Mouse (Mus musculus): ENCODE measurements around the gene 1700092M07Rik. TPM values are rescaled to one million over a fixed set of nuclear protein-coding genes. Genes with fewer than 3 reads are reported as not detected.

1700092M07Rik gene
- polyA plus RNA-seq (2015; fragmentation: Nextera tagmentation; extraction: Ambion mirVana) = 0.66 TPM in 1 of 2 replicates, not detected in the other

GRCm38 (mm10) chr19:8740603-8741002 lies at the start of gene 1700092M07Rik:
Gene 1700092M07Rik, plus strand, starts transcription at chr19:8740718.

GRCm38 (mm10) chr19:8722907-8723573 lies 17.5 kb upstream of the 1700092M07Rik start, which contains the start of gene Slc3a2:
Gene Slc3a2, minus strand, starts transcription at chr19:8723369.

DNA sequence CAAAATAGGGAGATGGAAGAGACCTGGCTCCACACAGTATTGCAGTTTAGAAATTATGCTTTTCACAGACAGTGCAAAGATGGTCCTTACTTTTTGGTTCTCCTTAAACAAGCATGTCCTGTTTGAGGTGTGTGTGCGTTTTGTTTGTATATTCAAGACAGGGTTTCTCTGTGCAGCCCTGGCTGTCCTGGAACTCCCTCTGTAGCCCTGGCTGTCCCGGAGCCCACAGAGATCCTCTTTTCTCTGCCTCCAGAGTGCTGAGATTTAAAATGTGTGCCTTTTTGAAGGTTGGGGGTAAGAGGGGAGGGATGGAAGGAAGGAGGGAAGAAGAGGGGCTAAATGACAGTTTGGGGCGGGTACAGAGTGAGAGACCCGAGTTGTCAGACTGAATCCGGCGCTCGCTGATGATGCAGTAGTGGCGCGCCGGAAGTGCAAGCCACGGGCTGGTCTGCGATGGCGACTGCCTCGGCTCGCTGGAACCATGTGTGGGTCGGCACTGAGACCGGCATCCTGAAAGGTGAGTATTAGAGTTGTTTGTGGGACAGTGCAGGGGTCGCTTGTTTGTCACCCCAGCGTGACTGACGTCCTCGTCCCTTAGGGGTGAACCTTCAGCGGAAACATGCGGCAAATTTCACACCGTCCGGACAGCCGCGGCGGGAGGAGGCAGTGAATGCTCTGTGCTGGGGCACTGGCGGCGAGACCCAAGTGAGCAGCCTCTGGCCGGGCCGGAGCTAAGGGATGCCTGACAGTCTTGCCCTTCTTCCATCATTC lies 4.9 kb upstream of the 1700092M07Rik start, which contains the start of gene Wdr74:
Gene Wdr74 (plus strand): TSS at position 439 of the 771 bp plus-strand sequence.

GRCm38 (mm10) chr19:8741243-8741869 lies 838 bp downstream of the 1700092M07Rik start, which contains the start of gene Stx5a:
Gene Stx5a, plus strand, starts transcription at chr19:8741413.

GRCm38 (mm10) chr19:8756635-8757387 lies 16.3 kb downstream of the 1700092M07Rik start, which contains the start of gene Nxf1:
Gene Nxf1, plus strand, starts transcription at chr19:8757073.

GRCm38 (mm10) chr19:8770567-8771270 lies 30.2 kb downstream of the 1700092M07Rik start, which contains the start of gene Tmem223:
Gene Tmem223, plus strand, starts transcription at chr19:8770996.

DNA sequence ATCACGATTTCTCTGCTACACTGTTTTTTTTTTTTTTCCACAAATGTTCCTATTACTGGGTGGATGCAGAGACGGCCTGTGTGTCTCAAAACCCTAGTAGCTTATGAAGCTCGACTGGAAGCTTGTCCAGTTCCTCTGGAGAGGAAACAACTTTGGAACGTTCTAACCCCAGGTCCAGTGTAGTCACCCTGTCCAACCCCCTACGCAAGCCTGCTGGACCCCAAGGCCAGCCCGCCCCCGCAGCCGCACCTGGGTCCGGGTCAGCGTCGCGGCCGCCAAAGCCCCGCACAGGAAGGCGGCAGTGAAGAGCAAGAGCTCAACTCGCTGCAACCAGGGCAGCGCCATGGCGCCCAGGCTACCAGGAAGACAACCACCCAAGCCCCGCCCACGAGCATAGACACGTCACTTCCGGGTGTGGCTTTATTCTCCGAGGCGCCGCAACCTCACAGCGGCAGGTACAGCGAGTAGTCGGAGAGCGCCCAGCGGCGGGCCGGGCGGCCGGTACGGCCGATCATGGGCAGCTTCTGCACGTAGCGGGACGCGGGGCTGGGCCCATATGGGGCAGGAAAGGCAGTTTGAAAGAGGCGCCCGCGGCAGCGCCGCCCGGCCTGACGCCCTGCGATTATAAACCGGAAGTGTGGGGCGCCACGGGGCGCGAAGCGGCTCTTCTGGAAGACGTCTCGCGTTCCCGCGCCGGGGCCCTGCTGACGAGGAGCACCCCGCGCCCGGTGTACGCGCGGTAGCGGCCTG lies 33.7 kb downstream of the 1700092M07Rik start, which contains the start of gene Tmem179b:
Gene Tmem179b (minus strand): TSS at position 382 of the 750 bp plus-strand sequence.

DNA sequence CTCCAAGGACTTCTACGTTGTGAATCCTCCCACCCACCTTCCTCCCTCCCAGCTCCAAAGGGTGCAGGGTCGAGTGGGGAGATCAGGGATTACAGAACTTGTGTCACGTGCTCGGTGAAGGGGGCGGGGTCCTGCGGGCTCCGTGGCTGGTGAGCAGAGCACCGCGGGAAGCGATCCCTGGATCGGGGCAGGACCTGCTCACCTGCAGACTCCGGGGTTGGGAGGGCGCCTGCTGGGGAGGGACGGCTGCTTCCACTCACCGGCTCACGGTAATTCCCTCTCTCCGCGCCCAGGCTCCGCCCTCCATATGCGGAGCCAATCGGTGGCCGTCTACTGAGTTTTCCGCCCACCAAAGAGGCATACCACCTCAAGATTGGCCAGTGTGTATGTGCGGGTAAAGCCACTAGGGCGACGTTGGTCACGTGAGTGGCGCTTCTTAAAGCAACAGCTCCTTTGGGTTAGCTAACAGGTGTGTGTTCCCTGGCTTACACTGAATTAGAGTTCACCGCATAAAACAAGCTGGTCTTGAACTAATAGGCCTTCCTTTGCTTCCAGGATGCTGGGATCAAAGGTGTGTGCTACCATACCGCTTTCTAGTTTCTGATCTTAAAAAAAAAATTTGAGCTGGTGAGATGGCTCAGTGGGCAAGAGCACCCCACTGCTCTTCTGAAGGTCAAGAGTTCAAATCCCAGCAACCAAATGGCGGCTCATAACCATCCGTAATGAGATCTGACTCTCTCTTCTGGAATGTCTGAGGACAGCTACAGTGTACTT lies 45.7 kb downstream of the 1700092M07Rik start, which contains the start of gene Taf6l:
Gene Taf6l (minus strand): TSS at position 410 of the 774 bp plus-strand sequence.

Small RNAs within 50 kb of the gene (microRNA-seq; reads per million reads assigned to microRNA genes)
- 0 reads per million in 2 experiments for gene Mir6992

Other genes with a start within 250 kb of the 1700092M07Rik start
- gene Slc22a8, start 149.5 kb upstream of the 1700092M07Rik start, polyA plus RNA-seq (2015; fragmentation: Nextera tagmentation; extraction: Ambion mirVana) = not detected in 2 replicates
- not detected in 2 replicates for gene Slc22a6, start 122.7 kb upstream of the 1700092M07Rik start, polyA plus RNA-seq (2015; fragmentation: Nextera tagmentation; extraction: Ambion mirVana)
- gene Chrm1, start 76.9 kb upstream of the 1700092M07Rik start, polyA plus RNA-seq (2015; fragmentation: Nextera tagmentation; extraction: Ambion mirVana) = 0.02 and 0.03 TPM in 2 replicates
- 43.4 and 65.1 TPM in 2 replicates for gene Slc3a2, start 17.3 kb upstream of the 1700092M07Rik start, polyA plus RNA-seq (2015; fragmentation: Nextera tagmentation; extraction: Ambion mirVana)
- 39.3 and 41.2 TPM in 2 replicates for gene Wdr74, start 4.9 kb upstream of the 1700092M07Rik start, polyA plus RNA-seq (2015; fragmentation: Nextera tagmentation; extraction: Ambion mirVana)
- gene Stx5a, start 695 bp downstream of the 1700092M07Rik start, polyA plus RNA-seq (2015; fragmentation: Nextera tagmentation; extraction: Ambion mirVana) = 66.0 and 69.0 TPM in 2 replicates
- 54.0 and 56.1 TPM in 2 replicates for gene Nxf1, start 16.4 kb downstream of the 1700092M07Rik start, polyA plus RNA-seq (2015; fragmentation: Nextera tagmentation; extraction: Ambion mirVana)
- 154 and 161 TPM in 2 replicates for gene Tmem223, start 30.3 kb downstream of the 1700092M07Rik start, polyA plus RNA-seq (2015; fragmentation: Nextera tagmentation; extraction: Ambion mirVana)
- gene Tmem179b, start 33.7 kb downstream of the 1700092M07Rik start, polyA plus RNA-seq (2015; fragmentation: Nextera tagmentation; extraction: Ambion mirVana) = 45.0 and 52.0 TPM in 2 replicates
- gene Taf6l, start 45.7 kb downstream of the 1700092M07Rik start, polyA plus RNA-seq (2015; fragmentation: Nextera tagmentation; extraction: Ambion mirVana) = 13.8 and 14.2 TPM in 2 replicates
- gene Polr2g, start 57.9 kb downstream of the 1700092M07Rik start, polyA plus RNA-seq (2015; fragmentation: Nextera tagmentation; extraction: Ambion mirVana) = 106 and 107 TPM in 2 replicates
- gene Zbtb3, start 61.8 kb downstream of the 1700092M07Rik start, polyA plus RNA-seq (2015; fragmentation: Nextera tagmentation; extraction: Ambion mirVana) = 1.4 and 1.6 TPM in 2 replicates
- gene Ttc9c, start 78.6 kb downstream of the 1700092M07Rik start, polyA plus RNA-seq (2015; fragmentation: Nextera tagmentation; extraction: Ambion mirVana) = 18.6 and 18.7 TPM in 2 replicates
- 2.9 and 3.4 TPM in 2 replicates for gene Hnrnpul2, start 79.3 kb downstream of the 1700092M07Rik start, polyA plus RNA-seq (2015; fragmentation: Nextera tagmentation; extraction: Ambion mirVana)
- gene AC129217.1, start 89.1 kb downstream of the 1700092M07Rik start, polyA plus RNA-seq (2015; fragmentation: Nextera tagmentation; extraction: Ambion mirVana) = not detected in 2 replicates
- 25.2 and 79.5 TPM in 2 replicates for gene Bscl2, start 96.7 kb downstream of the 1700092M07Rik start, polyA plus RNA-seq (2015; fragmentation: Nextera tagmentation; extraction: Ambion mirVana)
- 0.43 and 0.46 TPM in 2 replicates for gene Gng3, start 98.5 kb downstream of the 1700092M07Rik start, polyA plus RNA-seq (2015; fragmentation: Nextera tagmentation; extraction: Ambion mirVana)
- gene Lrrn4cl, start 110.0 kb downstream of the 1700092M07Rik start, polyA plus RNA-seq (2015; fragmentation: Nextera tagmentation; extraction: Ambion mirVana) = 8.7 and 11.7 TPM in 2 replicates
- gene Ubxn1, start 130.8 kb downstream of the 1700092M07Rik start, polyA plus RNA-seq (2015; fragmentation: Nextera tagmentation; extraction: Ambion mirVana) = 164 and 180 TPM in 2 replicates
- 91.7 and 93.1 TPM in 2 replicates for gene Uqcc3, start 140.2 kb downstream of the 1700092M07Rik start, polyA plus RNA-seq (2015; fragmentation: Nextera tagmentation; extraction: Ambion mirVana)
- 28.4 and 33.6 TPM in 2 replicates for gene Lbhd1, start 143.0 kb downstream of the 1700092M07Rik start, polyA plus RNA-seq (2015; fragmentation: Nextera tagmentation; extraction: Ambion mirVana)
- not detected in 2 replicates for gene Gm49403, start 143.2 kb downstream of the 1700092M07Rik start, polyA plus RNA-seq (2015; fragmentation: Nextera tagmentation; extraction: Ambion mirVana)
- 34.6 and 42.1 TPM in 2 replicates for gene 1810009A15Rik, start 148.1 kb downstream of the 1700092M07Rik start, polyA plus RNA-seq (2015; fragmentation: Nextera tagmentation; extraction: Ambion mirVana)
- gene Gm49416, start 148.2 kb downstream of the 1700092M07Rik start, polyA plus RNA-seq (2015; fragmentation: Nextera tagmentation; extraction: Ambion mirVana) = not detected in 2 replicates
- gene Ints5, start 152.3 kb downstream of the 1700092M07Rik start, polyA plus RNA-seq (2015; fragmentation: Nextera tagmentation; extraction: Ambion mirVana) = 14.6 and 15.7 TPM in 2 replicates
- 23.3 and 26.7 TPM in 2 replicates for gene Ganab, start 157.4 kb downstream of the 1700092M07Rik start, polyA plus RNA-seq (2015; fragmentation: Nextera tagmentation; extraction: Ambion mirVana)
- gene B3gat3, start 179.7 kb downstream of the 1700092M07Rik start, polyA plus RNA-seq (2015; fragmentation: Nextera tagmentation; extraction: Ambion mirVana) = 25.2 and 29.5 TPM in 2 replicates
- 3.1 and 3.5 TPM in 2 replicates for gene Rom1, start 188.6 kb downstream of the 1700092M07Rik start, polyA plus RNA-seq (2015; fragmentation: Nextera tagmentation; extraction: Ambion mirVana)
- gene Eml3, start 188.8 kb downstream of the 1700092M07Rik start, polyA plus RNA-seq (2015; fragmentation: Nextera tagmentation; extraction: Ambion mirVana) = 12.5 and 14.2 TPM in 2 replicates
- 51.8 and 59.1 TPM in 2 replicates for gene Mta2, start 201.2 kb downstream of the 1700092M07Rik start, polyA plus RNA-seq (2015; fragmentation: Nextera tagmentation; extraction: Ambion mirVana)
- 13.4 and 14.3 TPM in 2 replicates for gene Tut1, start 213.1 kb downstream of the 1700092M07Rik start, polyA plus RNA-seq (2015; fragmentation: Nextera tagmentation; extraction: Ambion mirVana)
- 377 and 401 TPM in 2 replicates for gene Eef1g, start 226.3 kb downstream of the 1700092M07Rik start, polyA plus RNA-seq (2015; fragmentation: Nextera tagmentation; extraction: Ambion mirVana)
- 65.9 and 67.3 TPM in 2 replicates for gene Ahnak, start 248.6 kb downstream of the 1700092M07Rik start, polyA plus RNA-seq (2015; fragmentation: Nextera tagmentation; extraction: Ambion mirVana)

Measured in skeletal muscle tissue, postnatal 0 days (tissue).